10 mouse cellular contexts compared by ENCODE assay signal in the genomic region with DNA sequence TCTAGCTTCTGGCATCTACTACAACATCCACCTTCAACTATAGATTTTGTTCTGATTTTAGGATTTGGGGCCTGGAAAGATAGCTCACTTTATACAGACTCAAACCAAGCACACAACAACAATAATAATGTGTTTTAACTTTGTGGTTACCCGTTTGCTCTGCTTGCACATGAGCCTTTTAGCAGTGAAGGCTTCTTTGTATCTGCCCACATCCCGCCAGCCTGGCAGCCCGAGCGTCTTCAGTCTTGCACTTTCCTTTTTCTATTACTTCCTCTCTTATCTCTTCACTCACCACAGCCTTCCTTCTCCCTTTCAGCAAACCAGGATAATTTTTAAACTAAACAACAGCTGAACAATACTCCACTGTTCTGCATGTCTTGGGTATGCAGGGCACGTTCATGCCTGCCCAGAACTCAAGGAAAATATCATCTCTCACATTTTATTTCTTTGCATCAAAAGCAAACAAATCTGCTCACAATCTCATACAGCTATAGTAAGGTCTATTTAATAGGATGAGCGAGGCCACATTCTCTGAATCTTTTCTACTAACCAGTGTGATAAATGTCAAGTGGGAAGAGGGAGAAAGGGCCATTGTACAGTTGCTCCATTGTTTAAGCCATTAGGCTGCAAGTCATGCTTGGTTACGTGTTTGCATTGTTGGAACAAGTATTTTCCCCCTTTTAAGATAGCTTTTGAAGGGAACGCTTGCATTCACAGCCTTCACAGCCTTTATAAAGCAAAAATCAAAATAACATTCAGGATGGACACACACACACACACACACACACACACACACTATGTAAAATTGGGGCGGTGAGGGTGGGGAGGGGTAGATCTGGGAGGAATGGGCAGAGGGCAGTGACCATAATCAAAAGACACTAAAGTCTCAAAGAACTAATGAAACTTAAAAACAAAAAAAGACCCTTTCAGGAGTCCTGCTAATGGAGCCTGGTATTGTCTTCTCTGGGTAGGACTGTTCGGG. TPM values are rescaled to one million over a fixed set of nuclear protein-coding genes. Genes with fewer than 3 reads are reported as not detected.
DNase-seq lines count a peak whose midpoint lies in the region; ATAC-seq and TF ChIP-seq lines count a peak whose summit lies in the region.
"Had no signal": no experiment of that assay in that cellular context is flagged by ENCODE, and none has a peak within 500 bp of the region (broad histone marks: within the 10 kb centered on the region; RNA-seq: fewer than 3 reads in every experiment).

No protein-coding gene starts in this region.

- H3K27ac ChIP-seq in forebrain, embryonic 14.5 days (ENCODE audit: low read depth, low read length), result peak overlapping the region; percentile 39; the same call in 1 of the 2 replicates
- no peak overlapping the region for H3K27ac ChIP-seq in forebrain, embryonic 10.5 days
- no peak overlapping the region for H3K27ac ChIP-seq in MEL (ENCODE audit: control insufficient read depth, low read depth, low read length)
- H3K27ac ChIP-seq in forebrain, postnatal 0 days (ENCODE audit: low read depth, low read length), result peak overlapping the region; percentile 45; the same call in 1 of the 2 replicates

- no peak for TF ChIP-seq RAD21 in MEL (IDR thresholded peaks at IDR 0.05; ENCODE audit: low read depth, low read length)

- H3K4me2 ChIP-seq in forebrain, embryonic 14.5 days (ENCODE audit: low read length), result no peak overlapping the region
- H3K4me2 ChIP-seq in forebrain, postnatal 0 days (ENCODE audit: low read depth), result no peak overlapping the region

- H3K4me3 ChIP-seq in forebrain, embryonic 14.5 days (ENCODE audit: low read depth, low read length), result no peak overlapping the region
- no peak overlapping the region for H3K4me3 ChIP-seq in forebrain, embryonic 10.5 days
- no peak overlapping the region for H3K4me3 ChIP-seq in MEL (ENCODE audit: control insufficient read depth in 1 of 2, insufficient read depth in 1 of 2, low read depth in 2 of 2, low read length in 2 of 2)
- H3K4me3 ChIP-seq in forebrain, postnatal 0 days (ENCODE audit: low read depth, low read length), result no peak overlapping the region
- H3K4me3 ChIP-seq: erythroblast, embryonic 14.5 days had no signal

- no peak for TF ChIP-seq POLR2A in MEL (IDR thresholded peaks at IDR 0.05; ENCODE audit: control insufficient read depth in 1 of 2, insufficient read depth in 1 of 2, low read depth in 1 of 2, low read length in 2 of 2, poor library complexity in 1 of 2)

- H3K27me3 ChIP-seq in forebrain, embryonic 14.5 days (replicated peaks; ENCODE audit: control insufficient read depth, insufficient read depth, low read length), result no peaks in the 10 kb centered on the region
- no peaks in the 10 kb centered on the region for H3K27me3 ChIP-seq in forebrain, embryonic 10.5 days (ENCODE audit: poor library complexity, severe bottlenecking)
- H3K27me3 ChIP-seq in MEL (ENCODE audit: control insufficient read depth in 1 of 2, insufficient read depth in 2 of 2, low read length in 2 of 2), result peaks cover 0 to 7% of the 10 kb centered on the region in 2 experiments; a peak in 2 of 4 replicates
- H3K27me3 ChIP-seq in forebrain, postnatal 0 days (ENCODE audit: insufficient read depth, low read length), result no peaks in the 10 kb centered on the region

- ATAC-seq in forebrain, embryonic 14.5 days, result peak; percentile 32; the same call in 1 of the 2 replicates
- peak; percentile 71 for ATAC-seq in forebrain, postnatal 0 days
- no peak for ATAC-seq in cerebellum, adult (ENCODE audit: insufficient number of reproducible peaks, low FRiP score, low TSS enrichment)

- peak; percentile 44 for DNase-seq in forebrain, embryonic 14.5 days (ENCODE audit: low spot score)
- DNase-seq in forebrain, embryonic 10.5 days (ENCODE audit: extremely low spot score, low spot score), result no peak
- peak; percentile 7 for DNase-seq in MEL (ENCODE audit: low read depth, low spot score)
- DNase-seq in forebrain, postnatal 0 days, result peak; percentile 34
- DNase-seq in naive thymus-derived CD4-positive, alpha-beta T cell, adult 2 months (ENCODE audit: low read depth), result peak; percentile 52
- no peak for DNase-seq in liver
- no peak for DNase-seq in kidney, adult 18-20 months
- DNase-seq: kidney, postnatal 14 days had no signal

- no peak for TF ChIP-seq EP300 in MEL (IDR thresholded peaks at IDR 0.05; ENCODE audit: low read depth in 1 of 2, low read length in 2 of 2)

- no peaks in the 10 kb centered on the region for H3K36me3 ChIP-seq in forebrain, embryonic 14.5 days (ENCODE audit: control insufficient read depth, insufficient read depth, low read length)
- H3K36me3 ChIP-seq in forebrain, embryonic 10.5 days (replicated peaks), result no peaks in the 10 kb centered on the region
- no peaks in the 10 kb centered on the region for H3K36me3 ChIP-seq in MEL (ENCODE audit: control insufficient read depth in 1 of 2, insufficient read depth in 2 of 2, low read length in 2 of 2)
- H3K36me3 ChIP-seq in forebrain, postnatal 0 days (ENCODE audit: insufficient read depth), result no peaks in the 10 kb centered on the region

- no peaks in the 10 kb centered on the region for H3K79me2 ChIP-seq in MEL (ENCODE audit: control insufficient read depth, insufficient read depth, low read length, poor library complexity)

- peaks cover 4% of the 10 kb centered on the region; the same call in 1 of the 2 replicates for H3K4me1 ChIP-seq in forebrain, embryonic 14.5 days (ENCODE audit: control insufficient read depth, insufficient read depth, low read length)
- H3K4me1 ChIP-seq in forebrain, embryonic 10.5 days, result peaks cover 31% of the 10 kb centered on the region
- no peaks in the 10 kb centered on the region for H3K4me1 ChIP-seq in MEL (ENCODE audit: control insufficient read depth in 1 of 2, insufficient read depth in 2 of 2, low read length in 2 of 2)
- no peaks in the 10 kb centered on the region for H3K4me1 ChIP-seq in forebrain, postnatal 0 days (ENCODE audit: insufficient read depth)

- TF ChIP-seq CTCF in MEL (IDR thresholded peaks at IDR 0.05 in 2 of 3, conservative IDR thresholded peaks at IDR 0.05 in 1 of 3; ENCODE audit: control insufficient read depth in 1 of 3, insufficient read depth in 1 of 3, low read depth in 2 of 3, low read length in 3 of 3, poor library complexity in 1 of 3, severe bottlenecking in 1 of 3), result no peak
- no peak for TF ChIP-seq CTCF in forebrain, postnatal 0 days (IDR thresholded peaks at IDR 0.05; ENCODE audit: low read depth)

- WGBS in forebrain, embryonic 14.5 days, result 35% methylated on average over 10 of the region's 10 CpGs
- WGBS in forebrain, embryonic 10.5 days, result 66% methylated on average over 10 of the region's 10 CpGs
- WGBS in forebrain, postnatal 0 days, result 29% methylated on average over 10 of the region's 10 CpGs

- H3K9me3 ChIP-seq in forebrain, embryonic 14.5 days (replicated peaks; ENCODE audit: control insufficient read depth, low read length), result no peaks in the 10 kb centered on the region
- H3K9me3 ChIP-seq in forebrain, embryonic 10.5 days, result no peaks in the 10 kb centered on the region
- H3K9me3 ChIP-seq in MEL (replicated peaks; ENCODE audit: insufficient read depth, low read length), result no peaks in the 10 kb centered on the region
- no peaks in the 10 kb centered on the region for H3K9me3 ChIP-seq in forebrain, postnatal 0 days (ENCODE audit: low read length)

- no peak overlapping the region for H3K9ac ChIP-seq in forebrain, embryonic 14.5 days (ENCODE audit: low read length)
- no peak overlapping the region for H3K9ac ChIP-seq in MEL (ENCODE audit: control insufficient read depth, low read depth, low read length, poor library complexity, severe bottlenecking)
- H3K9ac ChIP-seq in forebrain, postnatal 0 days, result no peak overlapping the region

TF ChIP-seq in MEL, 35 proteins besides CTCF, POLR2A, EP300 and RAD21:
- no peak for TF ChIP-seq JUND (IDR thresholded peaks at IDR 0.05; ENCODE audit: low read depth, low read length)
- no peak for TF ChIP-seq USF1 (IDR thresholded peaks at IDR 0.05; ENCODE audit: low read depth, low read length)
- TF ChIP-seq GABPA (IDR thresholded peaks at IDR 0.05; ENCODE audit: low read depth, low read length), result no peak
- no peak for TF ChIP-seq ETS1 (IDR thresholded peaks at IDR 0.05; ENCODE audit: low read depth, low read length)
- no peak for TF ChIP-seq KAT2A (conservative IDR thresholded peaks at IDR 0.05; ENCODE audit: low read depth, low read length)
- no peak for TF ChIP-seq E2F4 (IDR thresholded peaks at IDR 0.05; ENCODE audit: borderline replicate concordance, low read depth, low read length)
- TF ChIP-seq POLR2AphosphoS2 (IDR thresholded peaks at IDR 0.05; ENCODE audit: low read length), result no peak
- no peak for TF ChIP-seq TAL1 (IDR thresholded peaks at IDR 0.05; ENCODE audit: low read length)
- TF ChIP-seq CHD1 (IDR thresholded peaks at IDR 0.05; ENCODE audit: low read depth, low read length), result no peak
- no peak for TF ChIP-seq TCF12 (IDR thresholded peaks at IDR 0.05; ENCODE audit: low read depth, low read length)
- TF ChIP-seq HCFC1 (IDR thresholded peaks at IDR 0.05; ENCODE audit: low read depth, low read length), result no peak

RNA-seq across cellular contexts. Expression of a gene that starts 39.7 kb away (rescaled TPM):
- 75.6 and 77.9 TPM in 2 replicates for polyA plus RNA-seq in forebrain, embryonic 14.5 days (2014; fragmentation: Nextera tagmentation; extraction: Ambion mirVana)
- 150 and 153 TPM in 2 replicates for polyA plus RNA-seq in forebrain, embryonic 10.5 days (2016; fragmentation: Nextera tagmentation; extraction: Ambion mirVana)
- 40.3 and 46.8 TPM in 2 replicates for total RNA-seq in MEL (2012; rRNA removed)
- 10 to 100 TPM in 1 of 2 experiments, not detected in 1; 66.9 TPM for polyA plus RNA-seq in MEL (2012; ENCODE audit: insufficient read depth in 1 of 2, insufficient read length in 2 of 2, low read depth in 1 of 2, low replicate concordance in 2 of 2, missing spikeins in 1 of 2)
- total RNA-seq in forebrain, postnatal 0 days (2014; rRNA removed), result 30.2 and 41.5 TPM in 2 replicates
- 65.6 and 75.0 TPM in 2 replicates for polyA plus RNA-seq in forebrain, postnatal 0 days (2015; fragmentation: Nextera tagmentation; extraction: Ambion mirVana)

RNA-seq across cellular contexts. Expression of a gene that starts 40.2 kb away (rescaled TPM):
- polyA plus RNA-seq in forebrain, embryonic 14.5 days (2014; fragmentation: Nextera tagmentation; extraction: Ambion mirVana), result 3.3 and 3.4 TPM in 2 replicates
- 3.4 and 3.5 TPM in 2 replicates for polyA plus RNA-seq in forebrain, embryonic 10.5 days (2016; fragmentation: Nextera tagmentation; extraction: Ambion mirVana)
- 0.20 and 0.39 TPM in 2 replicates for total RNA-seq in MEL (2012; rRNA removed)
- polyA plus RNA-seq in MEL (2012; ENCODE audit: insufficient read depth in 1 of 2, insufficient read length in 2 of 2, low read depth in 1 of 2, low replicate concordance in 2 of 2, missing spikeins in 1 of 2), result under 1 TPM in 1 of 2 experiments, not detected in 1; 0.40 TPM
- 7.1 and 7.2 TPM in 2 replicates for total RNA-seq in forebrain, postnatal 0 days (2014; rRNA removed)
- polyA plus RNA-seq in forebrain, postnatal 0 days (2015; fragmentation: Nextera tagmentation; extraction: Ambion mirVana), result 4.6 and 6.2 TPM in 2 replicates

Comparison
In these comparisons a context has a peak if more than half of its experiments do, and no peak if none do; other contexts are left out.
1. DNase-seq: peak in forebrain, embryonic 14.5 days (single experiment), MEL (single experiment), forebrain, postnatal 0 days (single experiment) and naive thymus-derived CD4-positive, alpha-beta T cell, adult 2 months (single experiment); none in forebrain, embryonic 10.5 days (single experiment), liver (single experiment) and kidney, adult 18-20 months (single experiment).
2. H3K27ac ChIP-seq: peak in forebrain, embryonic 14.5 days (single experiment) and forebrain, postnatal 0 days (single experiment); none in forebrain, embryonic 10.5 days (single experiment) and MEL (single experiment).